Mouse (Mus musculus): ENCODE measurements around the gene Casq1. TPM values are rescaled to one million over a fixed set of nuclear protein-coding genes. Genes with fewer than 3 reads are reported as not detected.

The Casq1 gene
- polyA plus RNA-seq, 1 experiment from 2014 or later, result 7.9 TPM

Other genes starting within 250 kb of the Casq1 start
- gene Vangl2, start 191.4 kb downstream of the Casq1 start, polyA plus RNA-seq (2015; fragmentation: Nextera tagmentation; extraction: Ambion mirVana), result 10.8 and 12.2 TPM in 2 replicates
- not detected in 2 replicates for gene Nhlh1, start 162.3 kb downstream of the Casq1 start, polyA plus RNA-seq (2015; fragmentation: Nextera tagmentation; extraction: Ambion mirVana)
- gene Copa, start 137.3 kb downstream of the Casq1 start, polyA plus RNA-seq (2015; fragmentation: Nextera tagmentation; extraction: Ambion mirVana), result 242 and 253 TPM in 2 replicates
- gene Ncstn, start 137.1 kb downstream of the Casq1 start, polyA plus RNA-seq (2015; fragmentation: Nextera tagmentation; extraction: Ambion mirVana), result 146 TPM in 2 replicates
- 124 and 128 TPM in 2 replicates for gene Pex19, start 93.1 kb downstream of the Casq1 start, polyA plus RNA-seq (2015; fragmentation: Nextera tagmentation; extraction: Ambion mirVana)
- gene Dcaf8, start 71.8 kb downstream of the Casq1 start, polyA plus RNA-seq (2015; fragmentation: Nextera tagmentation; extraction: Ambion mirVana), result 133 and 141 TPM in 2 replicates
- 139 and 147 TPM in 2 replicates for gene Pea15a, start 13.1 kb downstream of the Casq1 start, polyA plus RNA-seq (2015; fragmentation: Nextera tagmentation; extraction: Ambion mirVana)
- not detected in 2 replicates for gene Atp1a4, start 38.5 kb upstream of the Casq1 start, polyA plus RNA-seq (2015; fragmentation: Nextera tagmentation; extraction: Ambion mirVana)
- 42.5 and 46.0 TPM in 2 replicates for gene Igsf8, start 41.8 kb upstream of the Casq1 start, polyA plus RNA-seq (2015; fragmentation: Nextera tagmentation; extraction: Ambion mirVana)
- 6.2 and 6.7 TPM in 2 replicates for gene Atp1a2, start 78.2 kb upstream of the Casq1 start, polyA plus RNA-seq (2015; fragmentation: Nextera tagmentation; extraction: Ambion mirVana)
- not detected in 2 replicates for gene Kcnj9, start 109.5 kb upstream of the Casq1 start, polyA plus RNA-seq (2015; fragmentation: Nextera tagmentation; extraction: Ambion mirVana)
- gene Kcnj10, start 121.3 kb upstream of the Casq1 start, polyA plus RNA-seq (2015; fragmentation: Nextera tagmentation; extraction: Ambion mirVana), result 0.15 and 0.20 TPM in 2 replicates
- 5.0 and 6.2 TPM in 2 replicates for gene Pigm, start 156.7 kb upstream of the Casq1 start, polyA plus RNA-seq (2015; fragmentation: Nextera tagmentation; extraction: Ambion mirVana)